Mouse (Mus musculus): ENCODE results near the gene Prss16. TPM values are rescaled to one million over a fixed set of nuclear protein-coding genes. Genes with fewer than 3 reads are reported as not detected.

Gene Prss16
- polyA plus RNA-seq, 1 experiment from 2014 or later, result 0.09 TPM

DNA sequence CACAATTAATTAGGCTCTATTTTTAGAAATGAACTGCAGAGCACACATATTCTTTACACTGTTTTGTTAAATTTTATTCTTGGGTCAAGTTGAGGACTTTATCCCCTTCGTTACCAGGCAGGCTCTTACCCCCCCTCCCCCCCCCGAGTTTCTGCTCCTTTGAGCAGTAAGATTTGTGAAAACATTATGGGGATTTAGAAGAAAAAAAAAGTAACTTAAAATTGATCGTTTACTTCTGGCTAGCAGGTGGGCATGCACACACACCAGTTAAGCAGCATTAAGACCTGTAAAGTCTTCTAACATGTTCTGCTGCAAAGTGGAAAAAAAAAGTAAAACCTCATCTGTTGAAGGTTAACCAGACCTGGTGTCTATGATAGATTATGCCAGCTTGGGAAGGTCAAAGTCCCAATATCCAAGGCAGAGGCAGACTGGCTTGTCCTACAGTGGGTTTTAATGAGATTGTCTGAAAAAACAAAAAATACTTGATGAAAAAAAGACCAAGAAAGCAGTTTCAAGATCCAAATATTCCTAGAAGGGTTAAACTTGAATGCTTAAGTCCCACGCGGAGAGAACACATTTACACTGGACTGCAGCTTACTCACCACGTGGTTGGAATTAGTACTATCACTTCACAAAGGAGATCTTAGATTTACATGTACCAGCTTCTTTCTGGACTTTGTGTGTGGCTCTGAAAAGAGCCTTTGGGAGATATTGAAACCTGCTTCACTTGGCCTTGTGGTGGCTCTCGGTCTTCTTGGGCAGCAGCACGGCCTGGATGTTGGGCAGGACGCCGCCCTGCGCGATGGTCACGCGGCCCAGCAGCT lies 25.1 kb upstream of the Prss16 start:
- Histone ChIP-seq H3K9ac (replicated peaks) (0 out of 2 replicates have a peak overlapping the region, but pooled peaks have one; percentile 14), H3K9me3 (replicated peaks) (no peaks in the 10 kb centered on the region), H3K4me3 (replicated peaks) (peak overlapping the region; percentile 40), H3K36me3 (no peaks in the 10 kb centered on the region), H3K27ac (replicated peaks) (0 out of 2 replicates have a peak overlapping the region, but pooled peaks have one; percentile 5), H3K4me2 (peak overlapping the region; percentile 70), H3K27me3 (replicated peaks) (no peaks in the 10 kb centered on the region), H3K4me1 (peaks cover 13% of the 10 kb centered on the region)
- no peak for ATAC-seq (ENCODE audit: low FRiP score)
- WGBS, result under 1% methylated on average over 14 of the region's 14 CpGs

DNA sequence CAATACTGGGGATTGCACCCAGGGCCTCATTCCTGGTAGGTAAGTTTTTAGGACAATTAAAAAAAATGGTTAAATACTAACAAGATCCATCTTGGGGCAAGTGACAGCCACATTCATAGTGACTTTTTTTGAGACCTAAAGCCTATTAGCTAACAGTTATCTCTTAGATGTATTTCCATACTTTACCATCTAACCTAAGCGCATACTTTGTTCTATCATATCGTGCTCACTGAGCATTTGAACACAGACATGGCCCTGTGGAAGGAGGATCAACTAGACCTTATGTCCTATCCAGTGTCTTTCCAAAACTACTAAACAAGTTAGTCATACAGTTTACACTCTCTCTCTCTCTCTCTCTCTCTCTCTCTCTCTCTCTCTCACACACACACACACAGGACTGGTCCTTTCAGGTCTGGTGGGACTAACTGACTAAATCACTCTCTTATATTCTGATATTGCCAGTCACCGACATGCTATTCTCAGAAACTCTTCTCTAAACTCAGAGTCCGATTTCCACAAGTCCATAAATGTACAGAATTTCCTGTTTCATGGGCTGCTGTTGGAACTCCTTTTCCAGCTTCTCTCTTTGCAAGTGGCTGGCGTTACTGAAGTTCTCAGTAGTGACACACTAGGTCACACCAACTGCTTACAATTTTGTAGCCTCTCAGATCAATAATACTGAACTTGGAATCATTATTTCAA lies 24.4 kb upstream of the Prss16 start:
- Histone ChIP-seq H3K9me3 (replicated peaks) (no peaks in the 10 kb centered on the region), H3K4me2 (peak overlapping the region; percentile 70; the same call in 1 of the 2 replicates), H3K27me3 (replicated peaks) (no peaks in the 10 kb centered on the region), H3K4me3 (replicated peaks) (no peak overlapping the region), H3K27ac (replicated peaks) (no peak overlapping the region), H3K9ac (replicated peaks) (no peak overlapping the region), H3K4me1 (peaks cover 18% of the 10 kb centered on the region), H3K36me3 (no peaks in the 10 kb centered on the region)
- WGBS, result 53% methylated on average over 5 of the region's 5 CpGs
- no peak for ATAC-seq (ENCODE audit: low FRiP score)

DNA sequence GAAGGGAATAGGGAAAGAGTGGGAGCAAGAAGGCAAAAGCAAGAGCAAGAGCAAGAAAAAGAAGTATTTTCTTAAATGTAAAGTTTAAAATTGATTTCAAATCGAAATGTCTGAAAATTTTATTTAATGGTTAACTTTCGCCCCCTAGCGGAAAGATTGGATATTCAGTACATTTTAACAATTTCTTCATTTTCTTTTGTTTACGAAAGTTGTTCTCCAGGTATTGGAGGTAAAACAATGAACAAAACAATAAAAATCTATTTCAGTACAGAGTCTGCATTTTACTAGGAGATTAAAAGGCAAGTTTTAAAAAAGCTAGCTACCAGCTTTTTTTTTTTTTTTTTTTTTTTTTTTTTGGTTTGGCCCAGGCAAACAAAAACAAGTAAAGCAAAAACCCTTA lies 21.0 kb upstream of the Prss16 start:
- ATAC-seq (ENCODE audit: low FRiP score), result no peak
- Histone ChIP-seq H3K27me3 (replicated peaks) (no peaks in the 10 kb centered on the region), H3K4me3 (replicated peaks) (no peak overlapping the region)

GRCm38 (mm10) chr13:22029928-22030327 lies 20.4 kb upstream of the Prss16 start:
- Histone ChIP-seq H3K36me3 (no peaks in the 10 kb centered on the region), H3K27ac (replicated peaks) (no peak overlapping the region), H3K9ac (replicated peaks) (no peak overlapping the region), H3K4me2 (no peak overlapping the region), H3K4me1 (peaks cover 12% of the 10 kb centered on the region), H3K4me3 (replicated peaks) (no peak overlapping the region), H3K27me3 (replicated peaks) (no peaks in the 10 kb centered on the region), H3K9me3 (replicated peaks) (no peaks in the 10 kb centered on the region)
- 34% methylated on average over 8 of the region's 8 CpGs for WGBS
- ATAC-seq (ENCODE audit: low FRiP score), result no peak

More for the DNA sequence above, 21.0 kb upstream of the Prss16 start:
- H3K4me1 ChIP-seq, result peaks cover 13% of the 10 kb centered on the region
- no peak overlapping the region for H3K4me2 ChIP-seq
- H3K9me3 ChIP-seq (replicated peaks), result no peaks in the 10 kb centered on the region
- 17% methylated on average over 4 of the region's 4 CpGs for WGBS
- no peak overlapping the region for H3K9ac ChIP-seq (replicated peaks)
- no peak overlapping the region for H3K27ac ChIP-seq (replicated peaks)
- no peaks in the 10 kb centered on the region for H3K36me3 ChIP-seq

DNA sequence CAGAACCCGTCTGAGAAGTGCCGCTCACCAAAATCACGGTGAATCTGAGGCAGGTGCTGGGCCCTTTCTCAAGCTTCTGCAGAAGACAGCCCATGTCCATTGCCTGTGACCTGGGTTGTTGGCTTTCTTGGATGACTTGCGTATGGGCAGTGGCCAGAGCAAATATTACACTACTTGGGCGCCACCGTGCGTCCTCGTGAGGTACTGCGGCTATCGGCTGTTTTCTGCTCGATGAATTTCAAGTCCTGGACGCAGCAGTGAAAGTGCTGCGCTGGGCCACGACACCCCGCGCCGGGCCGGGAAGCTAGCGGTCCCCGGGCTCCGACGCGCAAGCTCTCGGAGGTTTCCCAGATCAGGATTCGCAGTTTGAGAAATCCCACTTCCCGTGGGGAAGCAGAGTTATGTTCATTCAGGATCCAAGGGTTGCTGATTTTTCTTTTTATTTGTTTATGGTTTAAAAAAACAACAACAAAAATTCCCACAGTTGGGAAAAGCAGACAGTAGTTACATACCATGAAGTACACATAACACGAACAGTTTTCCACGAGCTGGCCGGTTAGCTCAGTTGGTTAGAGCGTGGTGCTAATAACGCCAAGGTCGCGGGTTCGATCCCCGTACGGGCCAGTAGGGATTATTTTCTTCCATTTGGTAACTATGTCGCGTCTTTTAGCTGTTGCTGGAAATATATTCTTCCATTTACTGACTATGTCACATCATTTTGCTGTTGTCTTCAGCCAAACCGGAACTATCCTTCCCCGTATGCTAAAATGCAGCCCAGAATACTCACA lies 19.3 kb upstream of the Prss16 start:
- H3K4me3 ChIP-seq (replicated peaks), result peak overlapping the region; percentile 56
- peak overlapping the region; percentile 68 for H3K4me2 ChIP-seq
- no peaks in the 10 kb centered on the region for H3K9me3 ChIP-seq (replicated peaks)
- peaks cover 5% of the 10 kb centered on the region; the same call in 1 of the 2 replicates for H3K27me3 ChIP-seq (replicated peaks)
- peak overlapping the region; percentile 61 for H3K9ac ChIP-seq (replicated peaks)
- peak; percentile 86 for ATAC-seq (ENCODE audit: low FRiP score)
- no peaks in the 10 kb centered on the region for H3K36me3 ChIP-seq
- peak overlapping the region; percentile 77 for H3K27ac ChIP-seq (replicated peaks)
- WGBS, result under 1% methylated on average over 40 of the region's 40 CpGs
- peaks cover 7% of the 10 kb centered on the region for H3K4me1 ChIP-seq

DNA sequence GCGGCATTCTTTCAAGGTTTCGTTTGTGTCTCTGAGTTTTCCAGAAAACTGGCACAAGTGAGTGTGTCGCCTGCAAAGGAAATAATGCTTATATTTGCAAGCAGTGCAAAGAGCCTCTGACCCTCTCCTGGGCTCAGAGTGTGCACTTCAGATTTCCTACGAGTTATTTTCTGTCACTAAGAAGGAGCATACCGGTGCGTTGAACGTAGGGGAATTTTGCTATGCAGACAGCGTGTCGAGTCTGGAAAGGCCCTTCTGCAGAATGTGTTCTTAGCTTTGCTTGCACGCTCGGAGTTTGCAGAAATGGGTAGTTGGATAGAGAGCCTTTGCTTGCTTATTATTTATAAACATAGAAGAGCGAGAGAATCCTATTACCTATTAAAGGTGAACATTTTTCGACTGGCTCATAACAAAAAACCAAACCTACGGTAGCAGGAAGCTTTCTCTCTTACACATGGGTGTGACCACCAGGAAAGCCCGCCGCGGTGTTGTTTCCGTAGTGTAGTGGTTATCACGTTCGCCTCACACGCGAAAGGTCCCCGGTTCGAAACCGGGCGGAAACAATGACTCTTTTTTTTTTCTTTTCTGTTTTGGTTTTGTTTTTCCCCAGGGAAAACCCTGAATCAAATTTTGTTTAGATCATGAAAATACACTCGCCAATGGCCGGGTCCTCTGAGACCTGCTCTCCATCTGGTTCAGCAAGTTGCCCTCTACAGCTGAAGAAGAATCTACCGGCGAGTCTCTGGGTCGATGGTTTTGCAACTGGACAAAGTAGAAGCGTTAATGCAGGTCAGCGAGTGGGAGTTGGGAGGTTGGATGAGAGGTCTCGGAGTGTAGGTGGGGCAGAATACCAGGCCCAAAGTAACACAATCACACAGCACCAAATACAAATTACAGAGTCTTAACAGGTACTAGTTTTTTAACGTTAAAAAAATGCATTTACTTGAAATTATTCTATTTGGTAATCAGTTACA lies 16.8 kb upstream of the Prss16 start:
- peak; percentile 76; the same call in 1 of the 2 replicates for ATAC-seq (ENCODE audit: low FRiP score)
- peak overlapping the region; percentile 62 for H3K4me2 ChIP-seq
- peaks cover 16% of the 10 kb centered on the region for H3K4me1 ChIP-seq
- H3K9me3 ChIP-seq (replicated peaks), result no peaks in the 10 kb centered on the region
- peaks cover 15% of the 10 kb centered on the region for H3K27me3 ChIP-seq (replicated peaks)
- peak overlapping the region; percentile 48 for H3K9ac ChIP-seq (replicated peaks)
- no peaks in the 10 kb centered on the region for H3K36me3 ChIP-seq
- 2% methylated on average over 35 of the region's 35 CpGs for WGBS
- H3K4me3 ChIP-seq (replicated peaks), result peak overlapping the region; percentile 49
- H3K27ac ChIP-seq (replicated peaks), result peak overlapping the region; percentile 66

GRCm38 (mm10) chr13:22022241-22022640 lies 12.7 kb upstream of the Prss16 start:
- ATAC-seq (ENCODE audit: low FRiP score), result 0 out of 2 replicates have a peak, but pooled peaks have one; percentile 66
- Histone ChIP-seq H3K36me3 (no peaks in the 10 kb centered on the region), H3K4me2 (peak overlapping the region; percentile 58), H3K9me3 (replicated peaks) (no peaks in the 10 kb centered on the region), H3K4me1 (peaks cover 14% of the 10 kb centered on the region), H3K27ac (replicated peaks) (no peak overlapping the region), H3K27me3 (replicated peaks) (peaks cover 51% of the 10 kb centered on the region), H3K9ac (replicated peaks) (0 out of 2 replicates have a peak overlapping the region, but pooled peaks have one; percentile 7), H3K4me3 (replicated peaks) (peak overlapping the region; percentile 33)
- WGBS, result 3% methylated on average over 9 of the region's 9 CpGs

GRCm38 (mm10) chr13:22021581-22021980 lies 12.0 kb upstream of the Prss16 start:
- H3K9ac ChIP-seq (replicated peaks), result 0 out of 2 replicates have a peak overlapping the region, but pooled peaks have one; percentile 7
- H3K4me2 ChIP-seq, result peak overlapping the region; percentile 58
- peaks cover 14% of the 10 kb centered on the region for H3K4me1 ChIP-seq
- H3K9me3 ChIP-seq (replicated peaks), result no peaks in the 10 kb centered on the region
- no peaks in the 10 kb centered on the region for H3K36me3 ChIP-seq
- H3K4me3 ChIP-seq (replicated peaks), result peak overlapping the region; percentile 33
- H3K27me3 ChIP-seq (replicated peaks), result peaks cover 53% of the 10 kb centered on the region
- 0% methylated on average over 11 of the region's 11 CpGs for WGBS
- H3K27ac ChIP-seq (replicated peaks), result no peak overlapping the region
- ATAC-seq (ENCODE audit: low FRiP score), result no peak

GRCm38 (mm10) chr13:22020901-22021339 lies 11.4 kb upstream of the Prss16 start:
- H3K9ac ChIP-seq (replicated peaks), result no peak overlapping the region
- peak overlapping the region; percentile 34 for H3K4me3 ChIP-seq (replicated peaks)
- WGBS, result under 1% methylated on average over 8 of the region's 8 CpGs

More at GRCm38 (mm10) chr13:22020901-22021339, 11.4 kb upstream of the Prss16 start:
- Histone ChIP-seq H3K36me3 (no peaks in the 10 kb centered on the region), H3K4me1 (peaks cover 14% of the 10 kb centered on the region), H3K27ac (replicated peaks) (no peak overlapping the region), H3K9me3 (replicated peaks) (no peaks in the 10 kb centered on the region), H3K27me3 (replicated peaks) (peaks cover 59% of the 10 kb centered on the region), H3K4me2 (peak overlapping the region; percentile 58)
- no peak for ATAC-seq (ENCODE audit: low FRiP score)
